Mouse (Mus musculus) c-Kit-positive CD71-positive TER-119-negative erythroid progenitor cells, embryonic 14.5 days (primary cell): Measurements from ENCODE around the gene Cblb.

Experiments
- DNase-seq: peaks from one replicate; pipeline ENCODE4 v3.0.0-alpha.2; 2013; ENCODE audit warnings: low read depth

The Cblb gene

DNA sequence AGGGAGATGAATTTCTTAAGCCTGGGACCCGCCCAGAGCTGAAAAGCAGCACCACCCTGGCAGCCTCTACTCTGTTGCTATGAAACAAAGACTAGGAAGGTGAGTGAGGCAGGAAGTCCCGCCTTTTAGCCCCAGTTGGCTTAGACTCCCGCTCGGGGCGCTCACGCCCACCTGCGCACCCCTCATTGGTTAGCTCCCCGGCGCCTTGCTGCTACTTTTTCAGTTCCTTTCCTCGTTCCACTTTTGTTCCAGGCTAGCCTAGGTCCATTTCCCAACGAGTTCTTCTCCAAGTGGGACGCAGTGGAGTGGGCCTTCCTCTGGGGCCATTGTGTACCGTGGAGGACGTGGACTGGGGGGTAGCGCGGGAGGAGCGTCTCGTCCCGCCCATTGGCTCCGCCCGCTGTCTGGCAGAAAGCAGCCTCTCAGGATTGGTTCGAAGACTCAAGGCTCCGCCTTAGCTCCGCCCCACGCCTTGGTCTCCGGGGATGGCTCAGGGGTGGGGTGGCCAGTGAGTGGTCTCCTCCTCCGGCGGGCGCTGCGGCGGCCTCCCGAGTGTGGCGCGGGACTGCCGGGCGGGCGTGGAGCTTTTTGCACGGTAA lies at the start of gene Cblb:
Cblb (plus strand) TSS at position 135 of the 599 bp plus-strand sequence.
- peak; percentile 97 for DNase-seq

DNA sequence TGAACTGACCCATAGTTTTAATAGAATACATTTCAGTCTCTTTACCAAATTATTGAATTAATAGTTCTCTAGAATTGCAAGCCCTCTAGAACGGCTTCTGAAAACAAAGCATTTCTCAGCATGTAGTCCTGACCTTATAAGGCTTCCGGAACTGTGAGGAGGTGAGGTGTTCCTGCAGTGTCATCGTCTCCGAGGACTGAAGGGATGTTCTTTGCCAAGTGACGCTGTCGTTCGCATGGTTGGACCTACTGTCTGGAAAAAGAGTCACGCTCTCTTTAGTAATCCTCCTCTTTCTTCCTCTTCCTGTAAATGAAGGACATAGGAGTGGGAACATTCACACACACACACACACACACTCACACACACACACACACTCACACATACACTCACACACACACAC lies 45.6 kb upstream of the Cblb start:
- no peak for DNase-seq

DNA sequence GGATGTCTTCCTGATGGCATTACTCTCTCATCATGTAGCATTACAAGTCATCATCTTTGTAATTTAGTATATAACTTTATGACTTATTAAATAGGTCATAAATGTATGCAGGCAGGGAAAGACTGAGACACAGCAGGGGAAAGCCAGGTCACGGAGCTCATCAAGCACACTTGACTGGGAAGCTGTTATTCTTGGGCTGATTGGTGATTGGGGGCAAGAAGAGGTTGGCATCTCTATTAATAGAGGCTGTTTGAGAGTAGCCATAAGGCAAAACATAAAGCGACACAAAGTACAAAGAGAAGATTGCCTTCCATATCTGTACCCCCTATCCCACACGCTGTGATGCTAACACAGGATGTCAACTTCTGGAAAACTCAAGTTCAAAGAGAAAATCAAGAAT lies 44.8 kb upstream of the Cblb start:
- DNase-seq: no peak

DNA sequence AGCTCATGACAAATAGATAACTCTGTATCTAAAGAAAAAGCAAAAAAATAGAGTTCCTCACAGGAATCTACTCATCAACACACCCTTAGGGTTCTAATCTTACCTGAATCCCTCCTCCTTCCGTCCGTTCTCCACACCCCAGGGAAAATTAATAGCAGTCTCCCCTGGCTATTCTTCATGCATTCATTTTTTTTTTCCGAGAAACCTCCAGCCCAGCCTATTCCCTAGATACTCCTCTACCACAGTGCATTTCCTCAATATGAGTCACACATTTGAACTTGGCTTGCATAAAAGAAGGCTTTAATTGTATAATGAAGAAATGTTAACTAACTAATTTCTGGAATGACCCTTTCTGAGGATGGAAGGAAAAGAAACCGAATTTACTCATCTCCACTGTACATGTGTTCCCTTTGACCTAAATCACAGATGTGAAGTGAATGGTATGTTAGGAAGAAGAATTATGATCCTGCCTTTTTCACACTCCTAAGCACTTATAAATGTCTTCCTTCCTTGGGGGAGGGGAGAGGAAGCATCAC lies 43.9 kb upstream of the Cblb start:
- DNase-seq: no peak

DNA sequence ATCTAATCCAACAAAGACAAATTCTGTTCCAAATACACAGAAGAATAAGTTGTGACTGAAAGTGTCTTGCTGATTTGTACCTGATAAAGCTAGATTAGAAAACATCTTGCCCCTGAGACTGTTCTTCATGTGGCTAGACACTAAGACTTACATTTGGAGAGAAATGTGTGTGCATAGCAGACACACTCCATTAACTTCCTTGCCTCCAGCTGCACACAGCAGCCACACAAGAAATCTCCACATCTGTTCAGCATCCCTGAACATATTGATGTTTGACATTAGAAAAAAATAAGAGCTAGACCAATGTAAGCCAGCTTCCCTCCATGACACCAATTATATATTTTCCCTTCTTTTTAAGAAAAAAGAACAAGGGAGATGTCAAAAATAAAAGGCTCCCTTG lies 43.0 kb upstream of the Cblb start:
- DNase-seq: no peak

DNA sequence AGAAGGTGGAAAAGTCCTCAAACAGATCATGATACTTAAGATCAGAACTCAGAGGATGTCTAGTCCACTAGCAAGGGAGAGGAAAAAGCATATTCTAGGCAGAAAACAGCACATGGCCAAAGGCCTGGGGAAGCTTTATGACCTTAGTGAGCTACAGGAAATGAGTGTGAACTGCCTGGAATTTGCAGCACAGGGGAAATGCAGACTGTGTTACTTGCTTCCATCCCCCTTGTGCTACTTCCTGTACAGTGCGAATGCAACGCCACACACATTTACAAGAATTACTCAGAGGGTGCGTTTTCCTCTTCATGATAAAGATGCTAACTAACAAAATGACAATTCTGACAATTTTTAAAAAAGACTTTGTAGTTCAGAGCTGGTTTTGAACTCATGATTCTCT lies 41.8 kb upstream of the Cblb start:
- DNase-seq: no peak

DNA sequence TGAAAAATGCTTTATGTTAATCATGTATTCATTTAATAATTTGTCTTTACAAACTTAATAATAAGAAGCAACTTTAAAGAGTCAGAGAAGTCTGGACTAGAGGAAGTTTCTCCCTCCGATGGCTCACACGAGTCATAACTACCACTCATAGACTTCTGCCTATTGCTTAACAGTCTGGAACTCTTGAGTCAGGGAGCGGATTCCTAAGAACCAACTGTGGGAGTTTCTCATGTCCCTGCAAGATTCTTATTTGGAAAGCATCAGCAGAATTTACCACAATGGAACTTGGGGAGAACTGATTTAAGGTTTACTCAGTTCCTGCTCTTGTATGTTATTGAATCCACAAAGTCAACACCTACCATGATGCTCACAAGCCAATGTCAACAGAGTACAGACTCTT lies 31.0 kb upstream of the Cblb start:
- no peak for DNase-seq

DNA sequence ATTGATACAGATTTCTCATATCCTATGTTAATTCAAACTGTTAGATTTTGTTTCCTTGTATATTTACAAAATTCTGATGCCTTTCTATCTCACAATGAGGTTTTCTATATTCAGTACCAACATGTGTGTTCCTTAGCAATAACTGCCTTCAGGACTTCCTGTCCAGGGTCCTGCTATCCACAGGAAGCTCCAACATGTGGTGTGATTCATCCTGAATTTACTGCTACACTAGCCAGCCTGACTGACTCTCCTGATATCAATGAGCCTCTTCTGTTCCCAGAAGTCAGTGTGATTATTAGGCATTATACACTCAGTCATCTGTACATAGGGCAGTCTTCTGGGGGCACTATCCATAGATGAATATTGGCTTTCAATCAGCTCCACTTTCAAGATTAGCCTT lies 30.2 kb upstream of the Cblb start:
- no peak for DNase-seq

DNA sequence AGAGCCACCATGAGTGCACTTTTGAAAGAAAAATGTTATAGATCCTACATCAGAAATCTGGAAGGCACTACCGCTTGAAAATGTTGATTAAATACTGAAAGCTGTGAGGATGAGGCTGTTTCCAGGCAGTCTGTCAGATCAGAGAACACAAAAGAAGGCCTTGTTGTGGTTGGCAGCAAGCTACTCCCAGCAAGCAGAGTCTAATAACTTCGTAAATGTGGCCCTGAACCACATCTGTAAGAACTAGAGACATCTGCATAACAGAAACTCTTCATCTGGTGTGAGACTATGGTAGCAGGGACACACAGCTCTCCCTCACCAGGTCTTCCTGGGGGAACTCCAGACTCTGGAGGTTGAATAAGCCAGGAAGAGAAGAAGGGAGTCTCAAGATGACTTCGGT lies 24.0 kb upstream of the Cblb start:
- no peak for DNase-seq

DNA sequence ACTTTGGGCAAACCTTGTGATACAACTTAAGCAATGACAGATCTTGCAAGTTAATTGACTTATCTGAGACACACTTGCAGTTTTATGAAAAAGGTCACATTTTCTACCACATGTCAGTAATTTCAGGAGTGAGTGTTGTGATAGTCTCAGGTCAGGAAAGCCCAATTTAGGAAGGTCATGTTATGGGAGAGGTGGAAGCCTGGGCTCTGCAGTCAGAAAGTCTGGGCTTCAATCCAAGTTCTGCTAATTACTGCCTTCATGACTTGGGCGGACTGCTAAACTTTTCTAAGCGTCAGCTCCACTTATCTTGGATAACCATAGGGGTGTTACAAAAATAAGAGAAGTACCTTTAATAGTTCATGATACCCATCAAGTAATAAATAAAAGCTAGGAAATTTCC lies 22.6 kb upstream of the Cblb start:
- no peak for DNase-seq

DNA sequence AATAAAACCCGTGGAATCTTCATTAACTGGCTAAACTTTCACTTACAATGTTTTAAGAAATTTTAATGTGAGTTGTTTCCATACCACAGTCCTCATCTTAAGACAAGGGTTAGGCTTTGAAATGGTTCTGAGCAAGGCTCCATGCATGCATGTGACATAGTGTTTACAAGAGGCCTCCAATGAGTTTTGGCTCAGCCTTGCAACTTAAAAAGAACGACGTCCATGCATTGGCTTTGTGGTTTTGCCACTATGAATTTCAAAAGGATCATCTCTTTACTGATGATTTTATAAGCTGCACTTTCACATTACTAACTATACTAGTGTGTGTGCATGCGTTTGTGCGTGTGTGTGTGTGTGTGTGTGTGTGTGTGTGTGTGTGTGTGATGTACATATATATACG lies 21.6 kb upstream of the Cblb start:
- no peak for DNase-seq

DNA sequence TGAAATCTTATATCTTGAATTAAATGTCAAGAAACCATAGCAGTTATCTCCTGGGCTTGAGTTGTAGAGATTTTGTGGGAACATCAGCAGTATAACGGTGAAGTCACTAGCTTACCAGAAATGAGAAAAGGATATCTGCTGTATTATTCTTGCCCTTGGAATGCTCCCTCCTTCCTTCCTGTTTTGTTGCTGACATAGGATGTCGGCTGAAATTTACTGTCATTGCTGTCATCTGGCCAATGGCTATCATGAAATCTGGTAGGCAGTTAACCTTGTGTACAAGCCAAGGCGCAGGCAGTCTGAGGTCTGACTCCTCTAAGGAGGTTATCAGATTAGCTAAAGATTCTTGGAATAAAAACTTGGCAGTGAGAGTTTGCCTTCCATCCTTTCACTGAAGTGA lies 18.0 kb upstream of the Cblb start:
- no peak for DNase-seq

DNA sequence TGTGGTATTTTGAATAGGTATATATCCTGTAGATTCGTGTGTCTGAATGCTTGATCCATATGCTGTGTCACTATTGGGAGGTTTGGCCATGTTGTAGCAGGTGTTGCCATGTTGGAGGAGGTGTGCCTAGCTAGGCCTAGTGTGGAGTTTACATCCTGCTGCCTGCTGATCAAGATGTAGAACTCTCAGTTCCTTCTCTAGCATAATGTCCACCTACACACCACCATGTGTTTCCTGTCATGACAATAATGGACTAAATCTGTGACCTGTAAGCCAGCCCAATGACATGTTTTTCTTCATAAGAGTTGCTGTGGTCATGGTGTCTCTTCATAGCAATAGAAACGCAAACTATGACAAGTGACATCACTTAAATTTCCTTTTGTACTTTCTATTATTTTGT lies 17.2 kb upstream of the Cblb start:
- no peak for DNase-seq

DNA sequence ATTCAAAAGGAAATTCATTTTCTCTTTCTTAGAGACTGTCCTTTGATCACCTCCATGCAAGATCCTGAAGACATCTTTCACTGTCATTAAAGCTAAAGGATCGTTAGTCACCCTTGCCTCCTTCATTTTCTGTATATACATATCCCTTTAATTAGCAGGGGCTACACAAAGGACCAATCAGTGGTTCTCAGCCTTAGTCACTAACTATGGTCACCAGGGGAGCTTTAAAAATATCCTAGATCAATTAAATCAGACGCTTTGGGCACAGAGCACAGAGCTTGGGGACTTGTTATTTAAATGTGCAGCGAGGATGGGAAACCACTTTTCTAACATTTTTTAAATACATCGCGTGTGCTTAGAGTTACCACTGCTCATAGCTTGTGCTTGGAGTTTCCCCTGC lies 7.6 kb upstream of the Cblb start:
- DNase-seq: no peak

DNA sequence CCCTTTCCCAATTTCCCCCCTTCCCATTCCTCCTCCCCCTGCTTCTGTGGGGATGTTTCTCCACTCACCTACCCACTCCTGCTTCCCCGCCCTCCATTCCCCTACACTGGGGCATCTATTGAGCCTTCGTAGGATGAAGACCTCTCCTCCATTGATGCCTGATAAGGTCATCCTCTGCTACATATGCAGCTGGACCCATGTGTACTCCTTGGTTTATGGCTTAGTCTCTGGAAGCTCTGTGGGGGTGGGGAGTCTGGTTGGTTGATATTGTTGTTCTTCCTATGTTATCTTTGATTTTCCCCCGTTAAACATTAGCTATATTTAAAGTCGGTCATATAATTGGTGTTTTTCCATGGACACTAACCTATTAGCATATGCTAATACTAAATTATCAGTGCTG lies 3.7 kb upstream of the Cblb start:
- DNase-seq: no peak

DNA sequence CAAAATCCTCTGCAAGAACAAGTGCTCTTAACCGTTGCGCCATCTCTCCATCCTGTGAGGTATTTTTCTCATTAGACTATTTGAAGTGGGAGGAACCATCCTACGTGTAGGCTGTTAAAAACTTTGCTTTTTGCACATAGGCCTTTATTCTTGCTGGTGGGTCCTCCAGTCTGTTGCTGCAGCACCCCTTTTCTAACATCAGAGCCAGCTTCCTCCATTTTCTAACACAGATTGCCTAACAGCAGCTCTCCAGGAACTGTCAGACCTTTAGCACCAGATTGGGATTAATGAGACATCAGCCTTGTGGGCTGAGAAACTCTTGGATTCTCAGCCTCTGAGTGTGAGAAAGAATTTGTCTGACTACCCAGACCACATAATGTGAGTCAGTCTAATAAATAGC lies 2.0 kb upstream of the Cblb start:
- DNase-seq: no peak

DNA sequence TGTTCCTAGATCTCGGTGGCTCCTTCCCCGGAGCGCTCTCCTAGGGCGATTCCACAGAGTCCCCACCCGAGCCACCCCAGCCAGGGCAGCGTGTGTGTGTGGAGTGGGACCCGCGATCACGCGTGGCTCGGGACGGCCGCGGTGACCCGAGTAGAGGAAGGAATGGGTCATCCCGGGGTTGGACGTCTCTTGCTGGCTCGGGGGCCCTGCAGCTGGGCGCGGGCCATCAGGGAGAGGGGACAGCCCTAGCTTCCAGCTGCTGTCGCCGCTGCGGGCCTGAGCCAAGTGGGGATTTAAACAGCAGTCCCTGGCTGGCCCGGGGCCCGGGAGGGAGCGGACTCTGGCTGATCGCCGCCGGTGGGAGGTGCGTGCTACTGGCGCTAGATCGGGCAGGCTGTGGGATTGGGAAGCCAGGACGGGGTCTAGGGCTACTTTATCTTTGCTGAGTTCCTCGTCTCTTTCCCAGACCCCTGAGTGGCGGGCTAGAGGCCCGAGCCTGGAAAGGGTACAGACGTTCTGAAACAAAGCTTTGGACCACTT lies 757 bp downstream of the Cblb start:
- DNase-seq: peak; percentile 35

DNA sequence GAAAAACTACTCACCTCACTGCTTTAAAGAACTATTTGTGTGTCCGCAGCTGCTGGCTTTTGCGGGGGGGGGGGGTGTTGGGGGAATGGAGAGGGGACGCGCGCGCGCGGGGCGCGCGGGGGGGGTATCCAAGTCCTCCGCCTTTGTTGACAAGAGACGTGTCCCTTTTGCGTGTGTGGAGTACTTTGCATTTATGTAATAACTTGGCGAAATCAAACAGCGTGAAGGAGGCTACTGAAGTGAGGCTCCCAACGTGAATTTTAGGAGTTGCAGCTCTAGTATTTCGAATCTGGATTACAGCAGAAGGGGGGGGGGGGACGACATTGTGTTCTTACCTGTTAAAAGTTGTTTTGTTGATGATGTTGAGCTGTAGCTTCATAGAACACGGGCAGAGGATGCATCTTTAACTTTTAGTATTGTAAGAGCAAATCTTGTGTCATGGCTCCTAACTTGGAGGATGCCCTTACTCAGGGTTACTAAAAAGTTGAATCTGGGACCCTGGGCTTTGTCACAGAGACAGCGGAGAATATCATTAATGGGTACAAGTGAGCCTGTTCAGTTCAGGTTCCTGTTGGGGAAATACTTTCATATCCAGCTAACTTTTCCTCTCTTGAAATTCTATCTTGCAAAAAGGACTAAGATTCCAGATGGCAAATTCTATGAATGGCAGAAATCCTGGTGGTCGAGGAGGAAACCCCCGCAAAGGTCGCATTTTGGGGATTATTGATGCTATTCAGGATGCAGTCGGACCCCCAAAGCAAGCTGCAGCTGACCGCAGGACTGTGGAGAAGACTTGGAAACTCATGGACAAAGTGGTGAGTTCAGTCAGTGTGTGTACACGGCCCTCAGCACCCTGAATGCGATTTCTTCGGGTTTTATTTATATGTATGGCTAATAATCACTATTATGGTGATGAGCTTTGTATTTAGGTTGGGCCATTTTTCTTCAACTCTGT lies 1.6 kb downstream of the Cblb start:
- no peak for DNase-seq

DNA sequence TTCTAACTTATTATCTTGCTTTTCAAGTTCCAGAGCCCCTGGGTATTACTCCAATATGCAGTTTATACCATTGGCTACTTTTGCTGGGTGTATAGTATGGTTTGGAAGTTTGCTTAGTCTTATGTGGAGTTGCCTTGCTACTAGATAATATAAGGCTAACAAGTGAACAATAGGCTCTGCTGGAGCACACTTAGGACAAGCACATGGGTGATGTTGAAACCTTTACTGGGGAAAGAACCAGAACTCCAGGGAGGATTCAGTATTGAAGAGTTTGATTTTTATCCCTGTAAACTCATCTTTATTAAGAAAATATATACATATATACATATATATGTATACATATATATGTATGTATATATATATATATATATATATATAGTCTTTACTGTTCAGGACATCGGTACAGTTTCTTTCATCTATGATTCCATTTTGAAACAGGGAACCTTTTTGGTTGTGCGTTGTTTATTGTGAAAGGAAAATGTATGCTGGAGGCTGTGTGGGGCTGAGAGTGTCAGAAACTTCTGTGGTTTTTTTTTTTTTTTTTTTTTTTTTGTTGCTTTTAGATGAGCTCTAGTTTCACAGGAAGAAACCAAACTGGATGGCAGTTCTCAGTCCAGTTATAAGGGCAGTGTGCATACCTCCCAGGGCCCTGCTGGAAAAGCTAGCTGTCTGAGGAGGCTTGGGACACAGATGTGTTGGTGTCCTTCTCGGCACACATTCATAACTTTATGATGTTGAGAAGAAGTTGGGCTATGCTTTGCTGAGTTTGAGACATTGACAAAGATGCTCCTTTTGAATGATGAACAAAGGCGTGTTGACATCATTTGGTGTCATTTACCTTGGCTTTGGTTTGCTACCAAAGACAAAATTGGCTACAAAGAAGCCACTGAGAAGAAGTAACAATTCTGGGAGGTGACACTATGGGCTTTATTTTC lies 2.6 kb downstream of the Cblb start:
- DNase-seq: no peak

DNA sequence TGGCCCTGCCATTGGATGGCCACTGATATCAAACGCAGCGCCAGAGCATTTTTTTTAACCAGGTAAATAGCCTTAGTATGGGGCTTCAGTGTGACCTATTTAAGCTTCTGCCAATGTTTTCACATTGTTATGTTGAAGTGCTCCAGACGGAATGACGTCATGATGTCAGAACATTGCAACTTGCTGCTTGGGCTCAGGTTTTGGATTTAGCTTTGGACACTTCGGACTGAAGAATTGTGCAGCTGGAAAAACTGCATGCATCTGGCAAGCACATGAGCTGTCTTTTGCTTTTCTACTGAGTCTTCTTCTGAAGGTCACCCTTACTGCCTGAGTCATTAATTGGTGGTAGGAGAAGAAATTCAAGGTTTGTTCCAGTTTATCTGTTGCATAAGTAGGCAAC lies 3.3 kb downstream of the Cblb start:
- no peak for DNase-seq

DNA sequence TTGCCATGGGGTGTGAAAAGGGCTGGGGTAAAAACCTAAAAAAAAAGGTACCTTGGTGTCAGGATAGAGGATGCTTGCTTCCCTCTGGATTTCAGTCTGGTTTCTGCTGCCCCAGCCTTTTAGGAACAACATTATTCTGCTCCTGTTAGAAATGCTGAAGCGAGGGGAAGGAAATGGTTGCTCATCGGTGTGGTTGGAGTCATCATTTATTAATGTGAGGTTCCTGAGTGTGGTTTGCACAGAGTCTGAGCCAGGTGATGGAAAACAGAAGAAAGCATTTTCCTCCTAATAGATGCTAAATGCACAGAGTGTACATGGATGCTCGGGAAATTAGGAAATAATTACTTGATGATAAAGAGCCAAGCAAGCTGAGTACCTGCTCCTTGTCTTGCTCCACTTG lies 5.3 kb downstream of the Cblb start:
- DNase-seq: no peak

DNA sequence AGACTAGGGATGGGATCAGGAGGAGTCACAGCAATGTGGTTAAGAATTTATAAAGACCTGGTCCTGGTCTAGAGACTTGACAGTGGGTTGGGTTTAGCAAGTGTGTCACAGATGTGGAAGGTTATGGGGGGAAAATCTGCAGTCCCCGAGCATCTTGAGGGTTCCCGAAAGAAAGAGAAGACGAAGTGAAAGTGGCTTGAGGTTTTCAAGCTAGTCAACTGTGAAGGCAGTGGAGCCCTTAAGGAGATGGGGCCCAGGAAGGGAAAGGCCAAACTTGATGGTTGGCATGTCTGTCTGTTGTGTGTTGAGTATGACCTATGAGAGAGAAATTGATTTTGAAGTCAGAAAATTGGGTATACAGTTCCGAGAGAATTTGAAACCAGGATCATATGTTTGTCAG lies 7.3 kb downstream of the Cblb start:
- DNase-seq: no peak
